1 mouse cellular context compared by ENCODE assay signal in the genomic region with DNA sequence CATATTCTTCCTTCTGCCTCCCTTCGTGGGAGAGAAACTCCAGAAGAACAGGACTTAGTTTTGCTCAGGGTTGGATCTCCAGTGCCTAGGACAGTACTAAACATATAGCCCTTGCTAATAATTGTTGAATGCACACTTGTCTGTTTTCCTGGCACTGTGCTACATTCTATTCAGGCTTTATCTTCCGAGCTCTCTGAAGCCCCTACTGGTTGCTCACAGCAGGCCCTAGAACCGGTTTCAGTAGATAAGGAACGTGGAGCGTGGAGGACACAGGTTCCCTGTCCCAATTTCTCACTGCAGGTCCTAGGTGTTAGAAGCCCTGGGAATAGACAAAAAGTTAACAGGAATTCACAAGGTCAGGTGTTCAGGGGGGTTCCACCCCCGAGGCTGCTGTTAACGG.
TF ChIP-seq lines count a peak whose summit lies in the region.

No protein-coding gene starts in this region.

TF ChIP-seq in MEL, 35 proteins besides CTCF, POLR2A, EP300 and RAD21:
- no peak for TF ChIP-seq MAFK (IDR thresholded peaks at IDR 0.05; ENCODE audit: borderline replicate concordance, low read depth, low read length)
- 0 out of 2 replicates have a peak, but pooled peaks have one; percentile 19 for TF ChIP-seq SMC3 (IDR thresholded peaks at IDR 0.05; ENCODE audit: low read depth, low read length)
- TF ChIP-seq GATA1 (IDR thresholded peaks at IDR 0.05; ENCODE audit: low read depth, low read length): peak; percentile 55
- no peak for TF ChIP-seq TBP (IDR thresholded peaks at IDR 0.05; ENCODE audit: low read depth, low read length)
- TF ChIP-seq SIN3A (IDR thresholded peaks at IDR 0.05; ENCODE audit: low read length): 0 out of 2 replicates have a peak, but pooled peaks have one; percentile 31
- TF ChIP-seq ETS1 (IDR thresholded peaks at IDR 0.05; ENCODE audit: low read depth, low read length): 0 out of 2 replicates have a peak, but pooled peaks have one; percentile 25
